Mouse (Mus musculus) ES-Bruce4 (cell line): Measurements from ENCODE around the gene Strn.

ENCODE experiments used
- CTCF ChIP-seq: IDR thresholded peaks from one replicate; pipeline ENCODE4 v1.8.1; 2011; ENCODE audit warnings: low read depth, low read length
- EP300 ChIP-seq: IDR thresholded peaks from 2 replicates; pipeline ENCODE4 v1.6.1; 2011; ENCODE audit warnings: low read depth, low read length; ENCODE audit not compliant: insufficient read depth

- TF ChIP-seq CTCF (no peak), EP300 (0 out of 2 replicates have a peak, but pooled peaks have one; percentile 2)
Measured at GRCm38 (mm10) chr17:78735731-78736472, 1.1 kb downstream of the Strn start.
